Mouse (Mus musculus) forebrain, embryonic 12.5 days (tissue): Measurements from ENCODE around the gene Nim1k. TPM values are rescaled to one million over a fixed set of nuclear protein-coding genes. Genes with fewer than 3 reads are reported as not detected.
A peak's percentile ranks its signal among the peaks of the same experiment; 100 is the strongest.
"Not testable (repeated sequence)": the region's sequence is repeated elsewhere in the genome, so short reads cannot be mapped to it uniquely, and the experiment has no call there.

Experiments used
- ATAC-seq: fragments of 200-750 bp; cut with Nextera tagmentation; 2 replicates; pipeline ENCODE4 v1.8.0; 2017; ENCODE audit warnings: moderate TSS enrichment; ENCODE audit not compliant: low FRiP score
- H3K27ac ChIP-seq: fragments of 300-500 bp; sonication (generic); 2 replicates; pipeline ENCODE4 v1.5.1; 2016; ENCODE audit warnings: mild to moderate bottlenecking
- H3K27me3 ChIP-seq: fragments of 300-500 bp; sonication (generic); 2 replicates; pipeline ENCODE4 v1.6.1; 2016; ENCODE audit warnings: mild to moderate bottlenecking
- H3K36me3 ChIP-seq: fragments of 300-500 bp; sonication (generic); replicated peaks from 2 replicates; pipeline ENCODE4 v1.6.1; 2016; ENCODE audit warnings: mild to moderate bottlenecking
- H3K4me1 ChIP-seq: fragments of 300-500 bp; sonication (generic); 2 replicates; pipeline ENCODE4 v1.6.1; 2016
- H3K4me2 ChIP-seq: fragments of 300-500 bp; sonication (generic); 2 replicates; pipeline ENCODE4 v1.6.1; 2016; ENCODE audit warnings: mild to moderate bottlenecking, moderate library complexity
- H3K4me3 ChIP-seq: fragments of 300-500 bp; sonication (generic); replicated peaks from 2 replicates; pipeline ENCODE4 v1.5.1; 2016; ENCODE audit warnings: mild to moderate bottlenecking
- H3K9ac ChIP-seq: fragments of 300-500 bp; sonication (generic); 2 replicates; pipeline ENCODE4 v1.6.1; 2016; ENCODE audit warnings: mild to moderate bottlenecking
- H3K9me3 ChIP-seq: fragments of 300-500 bp; sonication (generic); 2 replicates; pipeline ENCODE4 v1.6.1; 2016
- WGBS: fragments of 180-500 bp; shearing (Covaris S2); methylation state at CpG from one replicate; pipeline ENCODE4 v1.1.7; 2016; 5-methylcytosine and 5-hydroxymethylcytosine counted together
- polyA plus RNA-seq: library from polyadenylated mRNA; unstranded; fragments of >200 nt; fragmentation: Nextera tagmentation; extraction: Ambion mirVana; gene quantifications from 2 replicates; pipeline ENCODE4 v1.2.1, GENCODE M21; 2016

Gene Nim1k
- polyA plus RNA-seq, 1 experiment from 2014 or later, result 4.1 TPM

DNA sequence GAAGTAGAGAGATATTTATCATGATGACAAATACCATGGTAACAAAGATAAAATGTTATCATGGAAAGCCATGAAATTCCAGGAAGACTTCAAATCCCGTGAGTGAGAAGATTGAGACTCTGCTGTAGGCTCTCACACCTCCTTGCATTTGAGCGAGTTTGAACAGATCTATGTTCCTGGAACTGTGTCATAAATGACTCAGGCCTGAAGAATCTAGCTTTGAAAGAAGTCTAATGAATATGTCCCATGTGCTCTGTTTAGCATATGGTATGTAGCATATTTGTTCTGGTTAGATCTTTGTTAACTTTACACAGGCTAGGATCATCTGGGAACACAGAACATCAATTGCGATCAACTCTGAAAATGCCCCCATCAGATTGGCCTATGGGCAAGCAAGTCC, 33.2 kb downstream of the Nim1k start:
- Histone ChIP-seq H3K9me3 (no peaks in the 10 kb centered on the region), H3K4me3 (no peak overlapping the region), H3K9ac (no peak overlapping the region), H3K27me3 (no peaks in the 10 kb centered on the region), H3K27ac (no peak overlapping the region), H3K4me1 (no peaks in the 10 kb centered on the region), H3K36me3 (no peaks in the 10 kb centered on the region), H3K4me2 (no peak overlapping the region)
- no peak for ATAC-seq
- 96% methylated on average over 3 of the region's 3 CpGs for WGBS

DNA sequence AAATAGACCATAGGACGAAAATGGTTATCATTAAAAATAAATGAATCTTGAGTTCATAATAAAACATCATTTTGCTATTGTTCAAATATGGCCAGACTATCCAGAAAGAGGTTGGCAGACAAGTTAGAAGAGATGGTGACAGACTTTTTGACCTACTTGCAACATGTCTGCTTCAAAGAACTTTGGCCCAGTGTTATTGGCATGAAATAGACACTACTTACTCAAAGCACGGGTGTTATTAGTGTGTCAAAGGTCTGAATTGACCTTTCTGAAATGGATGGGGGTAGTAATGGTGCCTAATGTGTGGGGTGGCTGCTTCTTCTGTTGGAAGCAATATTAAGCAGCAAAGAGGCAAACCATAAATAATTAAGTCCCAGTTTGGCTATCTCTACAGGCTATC, 39.6 kb downstream of the Nim1k start:
- no peak for ATAC-seq
- Histone ChIP-seq H3K4me3 (no peak overlapping the region), H3K27me3 (no peaks in the 10 kb centered on the region), H3K4me1 (no peaks in the 10 kb centered on the region), H3K9me3 (no peaks in the 10 kb centered on the region), H3K4me2 (no peak overlapping the region), H3K36me3 (peaks cover 11% of the 10 kb centered on the region; the same call in 1 of the 2 replicates), H3K9ac (no peak overlapping the region), H3K27ac (no peak overlapping the region)
- 88% methylated on average over 2 of the region's 2 CpGs for WGBS

DNA sequence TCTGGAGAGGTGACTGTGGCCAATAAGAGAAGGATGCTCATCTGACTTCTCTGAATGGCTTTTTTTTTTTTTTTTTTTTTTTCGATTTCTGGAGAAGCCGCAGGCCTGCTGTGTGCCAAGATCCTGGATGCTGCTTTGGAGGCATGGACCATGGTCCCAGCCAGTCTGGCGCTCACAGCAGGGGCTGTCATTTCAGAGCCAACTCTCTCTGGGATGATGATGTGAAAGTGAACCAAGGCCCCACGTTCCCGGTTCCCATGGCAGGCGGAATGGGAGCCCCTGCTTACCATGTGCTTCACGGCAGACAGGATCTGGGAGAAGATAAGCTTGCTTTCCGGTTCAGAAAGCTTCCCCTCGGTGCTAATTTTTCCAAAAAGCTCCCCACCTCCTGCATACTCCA, 41.9 kb downstream of the Nim1k start:
- Histone ChIP-seq H3K27ac (no peak overlapping the region), H3K4me1 (no peaks in the 10 kb centered on the region), H3K4me2 (no peak overlapping the region), H3K9ac (no peak overlapping the region), H3K9me3 (no peaks in the 10 kb centered on the region), H3K36me3 (peaks cover 34% of the 10 kb centered on the region), H3K4me3 (no peak overlapping the region), H3K27me3 (no peaks in the 10 kb centered on the region)
- no peak for ATAC-seq
- WGBS, result 79% methylated on average over 9 of the region's 9 CpGs

DNA sequence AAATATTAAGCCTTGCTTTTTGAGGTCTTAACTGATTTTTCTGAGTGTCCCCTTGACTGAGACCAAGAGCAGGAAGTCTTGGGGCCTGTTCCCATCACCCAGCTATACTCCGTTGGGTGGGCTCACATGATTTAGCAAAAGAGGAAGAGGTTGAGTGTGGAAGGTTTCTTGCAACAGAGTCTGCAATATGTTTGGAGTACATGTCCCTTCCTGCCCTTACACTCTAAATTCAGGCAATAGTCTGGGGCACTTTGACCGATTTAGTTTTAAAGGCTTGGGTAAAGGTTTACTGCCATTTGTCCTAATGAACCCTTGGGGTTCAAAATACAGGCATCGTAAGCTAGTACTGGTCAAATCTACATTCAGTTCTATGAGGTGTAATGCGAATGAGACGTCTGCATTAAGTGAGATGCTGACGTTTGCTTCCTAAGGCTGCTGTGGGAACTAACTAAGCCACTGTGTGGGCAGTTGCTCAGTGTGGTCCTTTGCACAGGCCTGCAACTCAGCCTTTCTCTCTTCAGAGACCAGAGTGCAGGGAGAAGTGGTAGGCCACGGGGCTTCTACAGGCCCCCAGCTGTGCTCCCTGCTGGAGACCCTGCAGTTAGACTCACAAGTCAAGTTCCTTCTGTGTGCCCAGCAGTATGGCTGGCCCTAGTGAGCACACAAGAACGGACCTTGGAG, 42.4 kb downstream of the Nim1k start:
- ATAC-seq, result no peak
- Histone ChIP-seq H3K4me1 (no peaks in the 10 kb centered on the region), H3K27me3 (no peaks in the 10 kb centered on the region), H3K9me3 (no peaks in the 10 kb centered on the region), H3K27ac (no peak overlapping the region), H3K4me2 (no peak overlapping the region), H3K4me3 (no peak overlapping the region), H3K36me3 (peaks cover 38% of the 10 kb centered on the region), H3K9ac (no peak overlapping the region)
- 78% methylated on average over 8 of the region's 8 CpGs for WGBS

DNA sequence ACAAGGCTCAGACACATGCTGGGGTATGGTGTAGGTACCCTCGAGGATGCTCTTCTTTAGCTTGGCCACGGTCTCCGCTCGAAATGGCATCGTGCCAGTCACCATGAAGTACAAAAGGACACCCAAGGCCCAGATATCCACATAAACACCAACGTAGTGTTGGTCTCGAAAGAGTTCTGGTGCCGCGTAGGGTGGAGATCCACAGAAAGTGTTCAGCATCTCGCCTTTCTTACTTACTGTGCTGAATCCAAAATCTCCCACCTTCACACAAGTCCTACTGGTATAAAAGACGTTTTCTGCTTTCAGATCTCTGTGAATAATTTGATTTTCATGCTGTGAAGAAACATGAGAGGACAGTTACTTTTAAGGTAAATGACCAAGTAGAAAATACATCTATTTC, 43.2 kb downstream of the Nim1k start:
- ATAC-seq, result no peak
- no peaks in the 10 kb centered on the region for H3K27me3 ChIP-seq
- H3K9ac ChIP-seq, result no peak overlapping the region
- H3K4me2 ChIP-seq, result no peak overlapping the region
- peaks cover 42% of the 10 kb centered on the region for H3K36me3 ChIP-seq
- no peaks in the 10 kb centered on the region for H3K9me3 ChIP-seq
- no peak overlapping the region for H3K27ac ChIP-seq
- no peaks in the 10 kb centered on the region for H3K4me1 ChIP-seq
- no peak overlapping the region for H3K4me3 ChIP-seq
- 93% methylated on average over 11 of the region's 11 CpGs for WGBS

DNA sequence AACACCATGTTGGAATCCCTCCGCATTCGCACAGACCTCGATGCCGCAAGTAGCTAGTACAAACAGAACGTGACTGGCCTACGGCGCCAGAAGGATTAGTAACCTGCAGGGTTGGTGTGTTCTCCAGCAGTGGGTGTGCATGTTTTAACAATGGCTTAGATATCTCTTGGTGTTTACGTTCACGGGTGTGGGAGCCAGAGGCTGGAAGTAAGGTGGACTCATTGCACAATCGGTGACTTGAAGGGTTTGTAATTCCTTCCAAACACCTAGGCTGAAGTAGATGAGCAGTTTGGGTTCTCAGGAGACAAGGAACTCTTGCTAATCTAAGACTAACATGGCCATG, 45.4 kb downstream of the Nim1k start:
- 87% methylated on average over 10 of the region's 10 CpGs for WGBS
- 0 out of 2 replicates have a peak, but pooled peaks have one; percentile 1 for ATAC-seq
- Histone ChIP-seq H3K9me3 (no peaks in the 10 kb centered on the region), H3K27me3 (no peaks in the 10 kb centered on the region), H3K36me3 (peaks cover 61% of the 10 kb centered on the region), H3K9ac (no peak overlapping the region), H3K4me3 (no peak overlapping the region), H3K27ac (no peak overlapping the region), H3K4me1 (no peaks in the 10 kb centered on the region), H3K4me2 (no peak overlapping the region)

GRCm38 (mm10) chr13:119709388-119710267, 46.1 kb downstream of the Nim1k start:
- 0 out of 2 replicates have a peak, but pooled peaks have one; percentile 40 for ATAC-seq
- no peaks in the 10 kb centered on the region for H3K9me3 ChIP-seq
- no peak overlapping the region for H3K4me2 ChIP-seq
- H3K4me3 ChIP-seq, result no peak overlapping the region
- H3K9ac ChIP-seq, result no peak overlapping the region
- no peaks in the 10 kb centered on the region for H3K4me1 ChIP-seq
- H3K27ac ChIP-seq, result no peak overlapping the region
- no peaks in the 10 kb centered on the region for H3K27me3 ChIP-seq
- WGBS, result 91% methylated on average over 8 of the region's 8 CpGs
- H3K36me3 ChIP-seq, result peaks cover 67% of the 10 kb centered on the region

GRCm38 (mm10) chr13:119708941-119709340, 46.7 kb downstream of the Nim1k start:
- Histone ChIP-seq H3K36me3 (peaks cover 73% of the 10 kb centered on the region), H3K4me3 (no peak overlapping the region), H3K4me2 (no peak overlapping the region), H3K9ac (no peak overlapping the region), H3K27ac (no peak overlapping the region), H3K4me1 (no peaks in the 10 kb centered on the region), H3K27me3 (no peaks in the 10 kb centered on the region), H3K9me3 (no peaks in the 10 kb centered on the region)
- no peak for ATAC-seq
- WGBS, result 90% methylated on average over 5 of the region's 5 CpGs

GRCm38 (mm10) chr13:119707906-119708305, 47.8 kb downstream of the Nim1k start:
- H3K4me2 ChIP-seq, result no peak overlapping the region
- 92% methylated on average over 6 of the region's 6 CpGs for WGBS

GRCm38 (mm10) chr13:119706953-119707352, 48.7 kb downstream of the Nim1k start:
- H3K4me1 ChIP-seq, result no peaks in the 10 kb centered on the region
- no peak for ATAC-seq
- H3K4me3 ChIP-seq, result no peak overlapping the region
- no peaks in the 10 kb centered on the region for H3K27me3 ChIP-seq
- H3K9ac ChIP-seq, result no peak overlapping the region
- no peak overlapping the region for H3K4me2 ChIP-seq
- peaks cover 84% of the 10 kb centered on the region for H3K36me3 ChIP-seq
- no peak overlapping the region for H3K27ac ChIP-seq
- no peaks in the 10 kb centered on the region for H3K9me3 ChIP-seq
- 77% methylated on average over 7 of the region's 7 CpGs for WGBS

More at GRCm38 (mm10) chr13:119707906-119708305, 47.8 kb downstream of the Nim1k start:
- Histone ChIP-seq H3K27me3 (no peaks in the 10 kb centered on the region), H3K4me3 (no peak overlapping the region), H3K9ac (no peak overlapping the region), H3K36me3 (peaks cover 81% of the 10 kb centered on the region), H3K9me3 (no peaks in the 10 kb centered on the region), H3K4me1 (no peaks in the 10 kb centered on the region), H3K27ac (no peak overlapping the region)
- no peak for ATAC-seq

DNA sequence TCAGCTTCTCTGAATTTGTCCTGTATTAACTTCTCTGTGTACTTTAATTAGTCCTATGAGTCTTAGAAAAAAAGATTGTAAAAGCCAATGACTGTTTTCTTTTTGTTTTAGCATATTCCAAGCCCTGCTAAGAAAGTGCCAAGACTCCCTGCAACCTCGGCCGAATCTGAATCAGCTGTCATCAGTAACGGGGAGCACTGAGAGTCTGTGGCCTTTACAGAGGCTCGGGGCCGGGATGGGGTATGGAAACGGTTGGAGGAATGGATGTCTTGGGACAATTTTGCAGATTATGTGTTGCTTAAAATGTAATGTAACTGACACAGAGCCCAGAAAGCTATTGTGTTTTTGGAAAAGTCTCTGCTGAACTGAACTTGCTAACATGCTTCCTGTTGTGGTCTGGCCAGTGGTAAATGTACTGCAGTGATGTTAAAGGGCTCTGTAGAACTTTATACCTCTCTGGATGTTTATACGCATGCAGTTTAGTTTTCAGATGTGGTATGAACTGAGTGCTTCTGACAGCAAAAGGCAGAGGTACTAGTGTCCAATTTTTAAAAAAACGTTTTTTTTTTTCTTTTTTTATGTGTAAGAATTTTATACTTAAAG, 49.3 kb downstream of the Nim1k start:
- H3K4me3 ChIP-seq, H3K9me3 ChIP-seq, H3K4me1 ChIP-seq, H3K27ac ChIP-seq, H3K4me2 ChIP-seq, H3K9ac ChIP-seq, H3K27me3 ChIP-seq, ATAC-seq: not testable (repeated sequence)
- H3K36me3 ChIP-seq, result peaks cover 86% of the 10 kb centered on the region
- 84% methylated on average over 7 of the region's 8 CpGs for WGBS

GRCm38 (mm10) chr13:119704280-119704679, 51.4 kb downstream of the Nim1k start:
- H3K4me3 ChIP-seq, result no peak overlapping the region
- H3K9me3 ChIP-seq, result no peaks in the 10 kb centered on the region
- no peak overlapping the region for H3K4me2 ChIP-seq
- peaks cover 86% of the 10 kb centered on the region for H3K36me3 ChIP-seq
- ATAC-seq, result no peak
- H3K27me3 ChIP-seq, result no peaks in the 10 kb centered on the region
- no peak overlapping the region for H3K9ac ChIP-seq
- no peak overlapping the region for H3K27ac ChIP-seq
- WGBS, result 91% methylated on average over 7 of the region's 7 CpGs
- H3K4me1 ChIP-seq, result no peaks in the 10 kb centered on the region
